ENCODE assay signal across 1 mouse cellular context in the genomic region with DNA sequence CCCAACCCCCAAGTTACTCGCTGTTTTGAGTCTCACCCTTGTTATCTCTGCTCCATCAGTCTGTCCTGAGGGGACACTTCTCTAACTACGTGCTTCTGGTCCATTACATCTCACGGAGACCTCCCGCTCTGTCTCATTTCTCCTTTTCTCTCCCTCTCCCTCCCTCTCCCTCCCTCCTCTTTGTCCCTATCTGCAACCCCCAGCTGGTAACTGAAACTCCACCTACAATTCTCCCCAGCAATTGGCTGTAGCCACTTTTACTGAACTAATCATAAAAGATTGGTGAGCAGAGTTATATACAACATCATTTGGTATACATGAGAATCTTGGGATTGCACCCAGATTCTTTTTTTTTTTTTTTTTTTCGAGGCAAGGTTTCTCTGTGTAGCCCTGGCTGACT.
A peak's percentile ranks its signal among the peaks of the same experiment; 100 is the strongest.
TF ChIP-seq lines count a peak whose summit lies in the region.

No protein-coding gene starts in this region.

TF ChIP-seq in MEL, 35 proteins besides CTCF, POLR2A, EP300 and RAD21 (continued from another document):
- no peak for TF ChIP-seq GABPA (IDR thresholded peaks at IDR 0.05; ENCODE audit: low read depth, low read length)
- TF ChIP-seq ZKSCAN1 (IDR thresholded peaks at IDR 0.05; ENCODE audit: low read depth, low read length) = no peak
- TF ChIP-seq GATA1 (IDR thresholded peaks at IDR 0.05; ENCODE audit: low read depth, low read length) = peak; percentile 85
- TF ChIP-seq UBTF (IDR thresholded peaks at IDR 0.05; ENCODE audit: borderline replicate concordance, insufficient read depth, low read depth, low read length) = no peak
- no peak for TF ChIP-seq POLR2AphosphoS5 (IDR thresholded peaks at IDR 0.05; ENCODE audit: borderline replicate concordance, low read depth, low read length)
- no peak for TF ChIP-seq CHD2 (IDR thresholded peaks at IDR 0.05; ENCODE audit: low read length)
- peak; percentile 87 for TF ChIP-seq ZNF384 (IDR thresholded peaks at IDR 0.05; ENCODE audit: low read depth, low read length)
- peak; percentile 90 for TF ChIP-seq TCF12 (IDR thresholded peaks at IDR 0.05; ENCODE audit: low read depth, low read length)
- no peak for TF ChIP-seq ZMIZ1 (IDR thresholded peaks at IDR 0.05; ENCODE audit: low read depth, low read length)
- no peak for TF ChIP-seq JUND (IDR thresholded peaks at IDR 0.05; ENCODE audit: low read depth, low read length)
- peak; percentile 82 for TF ChIP-seq RCOR1 (IDR thresholded peaks at IDR 0.05; ENCODE audit: low read depth, low read length)
- TF ChIP-seq MAZ (IDR thresholded peaks at IDR 0.05; ENCODE audit: low read depth, low read length) = peak; percentile 99
- TF ChIP-seq NELFE (IDR thresholded peaks at IDR 0.05; ENCODE audit: low read depth, low read length) = no peak
- no peak for TF ChIP-seq USF1 (IDR thresholded peaks at IDR 0.05; ENCODE audit: low read depth, low read length)
- TF ChIP-seq NRF1 (IDR thresholded peaks at IDR 0.05; ENCODE audit: insufficient read depth, low read depth, low read length, poor library complexity, severe bottlenecking) = no peak
- no peak for TF ChIP-seq BHLHE40 (IDR thresholded peaks at IDR 0.05; ENCODE audit: borderline replicate concordance, low read depth, low read length)
- TF ChIP-seq CHD1 (IDR thresholded peaks at IDR 0.05; ENCODE audit: low read depth, low read length) = no peak
- TF ChIP-seq ETS1 (IDR thresholded peaks at IDR 0.05; ENCODE audit: low read depth, low read length) = peak; percentile 85
- TF ChIP-seq E2F4 (IDR thresholded peaks at IDR 0.05; ENCODE audit: borderline replicate concordance, low read depth, low read length) = no peak
- no peak for TF ChIP-seq ELF1 (IDR thresholded peaks at IDR 0.05; ENCODE audit: low read depth, low read length)
